Mouse (Mus musculus): ENCODE data around the gene Rbm4.

DNA sequence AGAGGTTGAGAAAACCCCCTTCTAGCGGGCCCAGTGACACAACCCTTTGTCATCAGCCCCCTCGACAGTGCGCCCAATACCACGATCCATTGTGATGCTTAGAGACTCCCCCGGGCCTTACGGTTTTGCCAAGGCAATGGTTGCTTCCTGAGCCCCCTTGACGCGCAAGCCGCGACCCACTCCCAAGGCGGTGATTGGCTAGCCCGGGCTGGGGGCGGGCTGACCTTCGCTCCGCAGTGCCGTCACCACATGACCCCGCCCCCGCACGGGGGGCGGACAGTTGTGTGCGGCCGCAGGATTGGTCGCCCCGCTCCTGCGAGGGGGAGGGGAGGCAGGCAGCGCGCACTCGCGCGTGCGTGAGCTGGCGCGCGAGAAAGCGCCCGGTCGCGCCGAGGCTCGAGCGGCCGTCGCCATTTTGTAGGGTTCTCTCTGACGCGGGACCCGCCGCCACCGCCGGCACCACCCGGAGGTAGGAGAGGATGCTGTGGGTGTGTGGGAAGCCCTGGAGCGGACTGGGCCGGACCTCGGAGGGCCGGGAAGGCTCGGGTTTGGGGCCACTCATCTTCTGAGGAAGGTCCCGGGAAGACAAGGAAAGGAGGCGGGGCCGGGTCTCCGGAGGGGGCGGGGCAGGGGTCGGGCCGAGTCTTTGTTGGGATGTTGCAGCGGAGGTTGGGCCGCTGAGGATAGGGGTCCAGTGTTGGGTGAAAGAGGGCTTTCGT is 37.3 kb downstream of the Rbm4 start, which contains the start of gene Rbm4b:
- TF ChIP-seq GATA1 (IDR thresholded peaks at IDR 0.05; ENCODE audit: low read depth, low read length) (no peak), POLR2A (IDR thresholded peaks at IDR 0.05; ENCODE audit: control insufficient read depth in 1 of 2, insufficient read depth in 1 of 2, low read depth in 1 of 2, low read length in 2 of 2, poor library complexity in 1 of 2) (peak; percentile 74 to 92), CTCF (IDR thresholded peaks at IDR 0.05 in 2 of 3, conservative IDR thresholded peaks at IDR 0.05 in 1 of 3; ENCODE audit: control insufficient read depth in 1 of 3, insufficient read depth in 1 of 3, low read depth in 2 of 3, low read length in 3 of 3, poor library complexity in 1 of 3, severe bottlenecking in 1 of 3) (no peak), HCFC1 (IDR thresholded peaks at IDR 0.05; ENCODE audit: low read depth, low read length) (peak; percentile 83), MAFK (IDR thresholded peaks at IDR 0.05; ENCODE audit: borderline replicate concordance, low read depth, low read length) (no peak), RAD21 (IDR thresholded peaks at IDR 0.05; ENCODE audit: low read depth, low read length) (no peak), NELFE (IDR thresholded peaks at IDR 0.05; ENCODE audit: low read depth, low read length) (peak; percentile 69), ZC3H11A (IDR thresholded peaks at IDR 0.05; ENCODE audit: low read depth, low read length) (no peak), BHLHE40 (IDR thresholded peaks at IDR 0.05; ENCODE audit: borderline replicate concordance, low read depth, low read length) (peak; percentile 44; the same call in 1 of the 2 replicates), TAL1 (IDR thresholded peaks at IDR 0.05; ENCODE audit: low read length) (no peak), MYB (IDR thresholded peaks at IDR 0.05; ENCODE audit: low read depth, low read length) (no peak), EP300 (IDR thresholded peaks at IDR 0.05; ENCODE audit: low read depth in 1 of 2, low read length in 2 of 2) (peak in 1 of 2 experiments; percentile 9; a peak in 1 of 4 replicates), USF1 (IDR thresholded peaks at IDR 0.05; ENCODE audit: low read depth, low read length) (peak; percentile 82), UBTF (IDR thresholded peaks at IDR 0.05; ENCODE audit: borderline replicate concordance, insufficient read depth, low read depth, low read length) (no peak)
